15 mouse cellular contexts compared by ENCODE assay signal in the genomic region with DNA sequence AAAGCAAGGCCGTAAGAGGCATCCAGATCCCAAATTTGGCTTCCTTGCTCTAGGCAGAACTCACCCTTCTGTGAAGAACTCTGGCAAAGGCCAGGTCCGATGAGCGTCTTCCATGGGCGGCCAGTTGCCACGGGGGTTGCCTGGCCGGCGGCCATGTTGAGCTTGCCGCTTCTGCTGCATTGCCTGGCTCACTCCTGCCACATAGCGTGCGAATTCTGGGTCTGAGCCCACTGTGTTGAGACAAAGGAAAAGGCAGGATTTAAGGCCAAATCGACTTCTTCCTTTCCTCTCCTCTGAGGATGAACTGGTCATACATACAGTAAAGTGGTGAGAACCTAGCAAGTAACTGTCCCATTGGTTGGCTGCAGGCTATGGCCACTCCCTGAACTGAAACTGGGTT. TPM values are rescaled to one million over a fixed set of nuclear protein-coding genes. Genes with fewer than 3 reads are reported as not detected.
DNase-seq lines count a peak whose midpoint lies in the region; ATAC-seq lines count a peak whose summit lies in the region.
"Had no signal": no experiment of that assay in that cellular context is flagged by ENCODE, and none has a peak within 500 bp of the region (broad histone marks: within the 10 kb centered on the region; RNA-seq: fewer than 3 reads in every experiment).

No protein-coding gene starts in this region.

- WGBS in hindbrain, embryonic 16.5 days: 86% methylated on average over 11 of the region's 11 CpGs
- 93% methylated on average over 11 of the region's 11 CpGs for WGBS in hindbrain, embryonic 13.5 days
- 94% methylated on average over 11 of the region's 11 CpGs for WGBS in midbrain, embryonic 13.5 days

- no peak overlapping the region for H3K9ac ChIP-seq in hindbrain, embryonic 16.5 days (ENCODE audit: low read depth, low read length)
- no peak overlapping the region for H3K9ac ChIP-seq in hindbrain, embryonic 13.5 days
- no peak overlapping the region for H3K9ac ChIP-seq in midbrain, embryonic 13.5 days (replicated peaks)
- H3K9ac ChIP-seq: forebrain, embryonic 15.5 days; heart, embryonic 12.5 days; lung, embryonic 15.5 days had no signal

- H3K9me3 ChIP-seq in hindbrain, embryonic 16.5 days (ENCODE audit: control insufficient read depth, low read length): no peaks in the 10 kb centered on the region
- no peaks in the 10 kb centered on the region for H3K9me3 ChIP-seq in hindbrain, embryonic 13.5 days
- no peaks in the 10 kb centered on the region for H3K9me3 ChIP-seq in midbrain, embryonic 13.5 days
- H3K9me3 ChIP-seq: forebrain, embryonic 15.5 days; heart, embryonic 12.5 days; lung, embryonic 15.5 days had no signal

- no peak overlapping the region for H3K27ac ChIP-seq in hindbrain, embryonic 16.5 days (ENCODE audit: low read depth, low read length)
- H3K27ac ChIP-seq in hindbrain, embryonic 13.5 days: no peak overlapping the region
- H3K27ac ChIP-seq in midbrain, embryonic 13.5 days: no peak overlapping the region
- H3K27ac ChIP-seq: forebrain, embryonic 15.5 days; lung, embryonic 15.5 days had no signal

- peaks cover 49% of the 10 kb centered on the region for H3K36me3 ChIP-seq in hindbrain, embryonic 16.5 days (ENCODE audit: control insufficient read depth, insufficient read depth, low read length)
- H3K36me3 ChIP-seq in hindbrain, embryonic 13.5 days: peaks cover 84% of the 10 kb centered on the region
- peaks cover 81% of the 10 kb centered on the region for H3K36me3 ChIP-seq in midbrain, embryonic 13.5 days

- no peaks in the 10 kb centered on the region for H3K27me3 ChIP-seq in hindbrain, embryonic 16.5 days (replicated peaks; ENCODE audit: control insufficient read depth, insufficient read depth, low read length)
- no peaks in the 10 kb centered on the region for H3K27me3 ChIP-seq in hindbrain, embryonic 13.5 days
- no peaks in the 10 kb centered on the region for H3K27me3 ChIP-seq in midbrain, embryonic 13.5 days
- H3K27me3 ChIP-seq: forebrain, embryonic 15.5 days; heart, embryonic 12.5 days; lung, embryonic 15.5 days had no signal

- peak; percentile 60 for DNase-seq in ES-CJ7 (ENCODE audit: low read depth, low spot score)
- DNase-seq in cerebellum, adult 11-12 months: peak; percentile 80
- DNase-seq in cerebellum, postnatal 4 days (ENCODE audit: low spot score in 2 of 2): peak; percentile 44 to 81
- no peak for DNase-seq in adrenal gland, postnatal 36 days
- DNase-seq: gastrocnemius, postnatal 14 days; kidney, adult 11 months; liver had no signal

- ATAC-seq in hindbrain, embryonic 16.5 days: 0 out of 2 replicates have a peak, but pooled peaks have one; percentile 23
- ATAC-seq in hindbrain, embryonic 13.5 days (ENCODE audit: low FRiP score): no peak
- no peak for ATAC-seq in midbrain, embryonic 13.5 days
- ATAC-seq: forebrain, embryonic 15.5 days had no signal

- no peak overlapping the region for H3K4me3 ChIP-seq in hindbrain, embryonic 16.5 days (ENCODE audit: low read length)
- H3K4me3 ChIP-seq in hindbrain, embryonic 13.5 days: no peak overlapping the region
- H3K4me3 ChIP-seq in midbrain, embryonic 13.5 days (replicated peaks): no peak overlapping the region
- H3K4me3 ChIP-seq: forebrain, embryonic 15.5 days; heart, embryonic 12.5 days; lung, embryonic 15.5 days; myocyte had no signal

- no peaks in the 10 kb centered on the region for H3K4me1 ChIP-seq in hindbrain, embryonic 16.5 days (ENCODE audit: control insufficient read depth, insufficient read depth, low read depth, low read length)
- no peaks in the 10 kb centered on the region for H3K4me1 ChIP-seq in hindbrain, embryonic 13.5 days (replicated peaks)
- H3K4me1 ChIP-seq in midbrain, embryonic 13.5 days (replicated peaks): no peaks in the 10 kb centered on the region
- H3K4me1 ChIP-seq: forebrain, embryonic 15.5 days; heart, embryonic 12.5 days; lung, embryonic 15.5 days had no signal

- H3K4me2 ChIP-seq in hindbrain, embryonic 16.5 days (ENCODE audit: low read length): no peak overlapping the region
- no peak overlapping the region for H3K4me2 ChIP-seq in hindbrain, embryonic 13.5 days
- no peak overlapping the region for H3K4me2 ChIP-seq in midbrain, embryonic 13.5 days (replicated peaks)
- H3K4me2 ChIP-seq: forebrain, embryonic 15.5 days; heart, embryonic 12.5 days; lung, embryonic 15.5 days had no signal

RNA-seq across cellular contexts. Expression of a gene that starts 8.7 kb away (rescaled TPM):
- polyA plus RNA-seq in hindbrain, embryonic 16.5 days (2015; fragmentation: Nextera tagmentation; extraction: Ambion mirVana): 0.71 TPM in 1 of 2 replicates, not detected in the other
- polyA plus RNA-seq in hindbrain, embryonic 13.5 days (2015; fragmentation: Nextera tagmentation; extraction: Ambion mirVana): not detected in 2 replicates
- 0.44 TPM in 1 of 2 replicates, not detected in the other for polyA plus RNA-seq in midbrain, embryonic 13.5 days (2015; fragmentation: Nextera tagmentation; extraction: Ambion mirVana)
- total RNA-seq in adrenal gland, postnatal 36 days (2021): not detected
- total RNA-seq: gastrocnemius, postnatal 14 days had no signal
- polyA plus RNA-seq: brain, embryonic 14.5 days; forebrain, embryonic 15.5 days had no signal

RNA-seq across cellular contexts. Expression of a gene that starts 12.0 kb away (rescaled TPM):
- polyA plus RNA-seq in hindbrain, embryonic 16.5 days (2015; fragmentation: Nextera tagmentation; extraction: Ambion mirVana): 355 and 401 TPM in 2 replicates
- polyA plus RNA-seq in hindbrain, embryonic 13.5 days (2015; fragmentation: Nextera tagmentation; extraction: Ambion mirVana): 216 TPM in 2 replicates
- 191 and 203 TPM in 2 replicates for polyA plus RNA-seq in midbrain, embryonic 13.5 days (2015; fragmentation: Nextera tagmentation; extraction: Ambion mirVana)
- total RNA-seq in adrenal gland, postnatal 36 days (2021): 100 to 1,000 TPM; 373 to 429 TPM

RNA-seq across cellular contexts. Expression of a gene that starts 45.7 kb away (rescaled TPM):
- 76.2 and 87.3 TPM in 2 replicates for polyA plus RNA-seq in hindbrain, embryonic 16.5 days (2015; fragmentation: Nextera tagmentation; extraction: Ambion mirVana)
- 82.7 and 87.9 TPM in 2 replicates for polyA plus RNA-seq in hindbrain, embryonic 13.5 days (2015; fragmentation: Nextera tagmentation; extraction: Ambion mirVana)
- 87.3 and 87.9 TPM in 2 replicates for polyA plus RNA-seq in midbrain, embryonic 13.5 days (2015; fragmentation: Nextera tagmentation; extraction: Ambion mirVana)
- 10 to 100 TPM; 21.8 to 23.9 TPM for total RNA-seq in adrenal gland, postnatal 36 days (2021)

Comparison
In these comparisons a context has a peak if more than half of its experiments do, and no peak if none do; other contexts are left out.
1. DNase-seq: peak in ES-CJ7 (single experiment), cerebellum, adult 11-12 months (single experiment) and cerebellum, postnatal 4 days (2 of 2); none in adrenal gland, postnatal 36 days (0 of 2).